ENCODE assay signal across 11 mouse cellular contexts in genomic region chr13:64180300-64180699, GRCm38 (mm10). TPM values are rescaled to one million over a fixed set of nuclear protein-coding genes. Genes with fewer than 3 reads are reported as not detected.
DNase-seq lines count a peak whose midpoint lies in the region; ATAC-seq and TF ChIP-seq lines count a peak whose summit lies in the region.
"Had no signal": no experiment of that assay in that cellular context is flagged by ENCODE, and none has a peak within 500 bp of the region (broad histone marks: within the 10 kb centered on the region; RNA-seq: fewer than 3 reads in every experiment).

No protein-coding gene starts in this region.

- no peak for TF ChIP-seq POLR2A in heart, adult 2 months (IDR thresholded peaks at IDR 0.05; ENCODE audit: insufficient read depth, low read depth, low read length)
- no peak for TF ChIP-seq POLR2A in lung, adult 2 months (IDR thresholded peaks at IDR 0.05; ENCODE audit: borderline replicate concordance, extremely low read depth, low read depth, low read length)
- TF ChIP-seq POLR2A in bone marrow macrophage, adult 2 months (IDR thresholded peaks at IDR 0.05; ENCODE audit: borderline replicate concordance, low read depth, low read length) = no peak

- H3K4me2 ChIP-seq in lung, postnatal 0 days (replicated peaks; ENCODE audit: low read depth, low read length) = no peak overlapping the region
- H3K4me2 ChIP-seq: liver, embryonic 15.5 days had no signal

- no peaks in the 10 kb centered on the region for H3K9me3 ChIP-seq in lung, postnatal 0 days (ENCODE audit: low read length)
- H3K9me3 ChIP-seq: embryonic facial prominence, embryonic 10.5 days; liver, embryonic 15.5 days had no signal

- no peaks in the 10 kb centered on the region for H3K4me1 ChIP-seq in heart, adult 2 months (ENCODE audit: control insufficient read depth, insufficient read depth, low read length)
- H3K4me1 ChIP-seq in lung, postnatal 0 days (ENCODE audit: insufficient read depth, low read depth, low read length) = no peaks in the 10 kb centered on the region
- no peaks in the 10 kb centered on the region for H3K4me1 ChIP-seq in lung, adult 2 months (ENCODE audit: control insufficient read depth, insufficient read depth, low read length)
- no peaks in the 10 kb centered on the region for H3K4me1 ChIP-seq in bone marrow macrophage, adult 2 months (ENCODE audit: control insufficient read depth, insufficient read depth, low read length)

- intact Hi-C loops in heart, adult 2 months (cut with DNase I) = loop anchor here (5.0 kb wide), 1 partner anchor 257 kb away; no protein-coding TSS in a partner anchor
- intact Hi-C loops in heart, postnatal 25 days (cut with DNase I) = loop anchor here (2.0 kb wide), 1 partner anchor 127 kb away; no protein-coding TSS in a partner anchor

- no peaks in the 10 kb centered on the region for H3K79me2 ChIP-seq in heart, adult 2 months (replicated peaks; ENCODE audit: control insufficient read depth, insufficient read depth, low read length)

- 76% methylated on average over 4 of the region's 4 CpGs for WGBS in heart, adult 2 months
- WGBS in lung, postnatal 0 days = 80% methylated on average over 4 of the region's 4 CpGs
- WGBS in lung, adult 2 months = 79% methylated on average over 4 of the region's 4 CpGs

- no peak overlapping the region for H3K27ac ChIP-seq in heart, adult 2 months
- no peak overlapping the region for H3K27ac ChIP-seq in lung, postnatal 0 days (ENCODE audit: low read length)
- no peak overlapping the region for H3K27ac ChIP-seq in bone marrow macrophage, adult 2 months (ENCODE audit: insufficient read depth, low read depth, low read length)
- H3K27ac ChIP-seq: embryonic facial prominence, embryonic 10.5 days had no signal

- DNase-seq in heart, adult 2 months = no peak
- no peak for DNase-seq in heart, postnatal 25 days (ENCODE audit: low spot score)
- DNase-seq in lung, postnatal 0 days (ENCODE audit: low spot score) = no peak
- DNase-seq in lung, adult 2 months = no peak
- no peak for DNase-seq in spleen, postnatal 14 days (ENCODE audit: low spot score in 2 of 2)
- DNase-seq in natural killer cell, adult 2 months (ENCODE audit: low spot score in 2 of 2) = no peak

- no peak overlapping the region for H3K9ac ChIP-seq in heart, adult 2 months (ENCODE audit: low read depth, low read length)
- no peak overlapping the region for H3K9ac ChIP-seq in lung, postnatal 0 days (replicated peaks; ENCODE audit: low read depth)
- H3K9ac ChIP-seq: liver, embryonic 15.5 days had no signal

- no peak overlapping the region for H3K4me3 ChIP-seq in heart, adult 2 months
- no peak overlapping the region for H3K4me3 ChIP-seq in lung, postnatal 0 days (ENCODE audit: low read depth, low read length)
- H3K4me3 ChIP-seq in lung, adult 2 months (replicated peaks; ENCODE audit: extremely low read depth, low read depth, low read length) = no peak overlapping the region
- no peak overlapping the region for H3K4me3 ChIP-seq in bone marrow macrophage, adult 2 months (ENCODE audit: insufficient read depth, low read length)
- H3K4me3 ChIP-seq: embryonic facial prominence, embryonic 10.5 days; liver, embryonic 15.5 days; myocyte had no signal

- TF ChIP-seq EP300 in heart, adult 2 months (IDR thresholded peaks at IDR 0.05; ENCODE audit: insufficient read depth, low read depth, low read length) = no peak
- no peak for TF ChIP-seq EP300 in lung, postnatal 0 days (IDR thresholded peaks at IDR 0.05)

- no peak for ATAC-seq in lung, postnatal 0 days
- ATAC-seq in cerebellum, adult (ENCODE audit: insufficient number of reproducible peaks, low FRiP score, low TSS enrichment) = no peak

- H3K27me3 ChIP-seq in heart, adult 2 months (ENCODE audit: control insufficient read depth, insufficient read depth, low read length) = no peaks in the 10 kb centered on the region
- no peaks in the 10 kb centered on the region for H3K27me3 ChIP-seq in lung, postnatal 0 days (replicated peaks; ENCODE audit: insufficient read depth, low read length)
- H3K27me3 ChIP-seq: liver, embryonic 15.5 days had no signal

- no peaks in the 10 kb centered on the region for H3K36me3 ChIP-seq in heart, adult 2 months (ENCODE audit: control insufficient read depth, insufficient read depth, low read length)
- no peaks in the 10 kb centered on the region for H3K36me3 ChIP-seq in lung, postnatal 0 days (ENCODE audit: insufficient read depth, low read length)

- TF ChIP-seq CTCF in heart, adult 2 months (IDR thresholded peaks at IDR 0.05) = 0 out of 2 replicates have a peak, but pooled peaks have one; percentile 16
- TF ChIP-seq CTCF in lung, postnatal 0 days (IDR thresholded peaks at IDR 0.05) = peak; percentile 50
- no peak for TF ChIP-seq CTCF in lung, adult 2 months (IDR thresholded peaks at IDR 0.05; ENCODE audit: insufficient read depth, low read length)
- TF ChIP-seq CTCF in bone marrow macrophage, adult 2 months (IDR thresholded peaks at IDR 0.05; ENCODE audit: low read depth, low read length) = peak; percentile 35; the same call in 1 of the 2 replicates

RNA-seq across cellular contexts. Expression of gene Habp4, which starts 18.7 kb away (rescaled TPM):
- total RNA-seq in heart, adult 2 months (2021) = 10 to 100 TPM; 47.7 to 48.2 TPM
- polyA plus RNA-seq in heart, adult 2 months (2012; rRNA removed) = 29.3 and 37.6 TPM in 2 replicates
- total RNA-seq in heart, postnatal 25 days (2021) = 10 to 100 TPM; 52.6 to 52.7 TPM
- 16.6 and 18.8 TPM in 2 replicates for polyA plus RNA-seq in lung, postnatal 0 days (2015; fragmentation: Nextera tagmentation; extraction: Ambion mirVana)
- polyA plus RNA-seq in lung, adult 2 months (2012; rRNA removed) = 22.6 and 26.7 TPM in 2 replicates
- polyA plus RNA-seq in bone marrow macrophage, adult 2 months (2012; ENCODE audit: insufficient read depth, insufficient read length, missing spikeins) = 17.6 and 20.9 TPM in 2 replicates

RNA-seq across cellular contexts. Expression of gene Zfp367, which starts 27.3 kb away (rescaled TPM):
- total RNA-seq in heart, adult 2 months (2021) = 10 to 100 TPM; 20.9 to 23.0 TPM
- 14.4 and 27.1 TPM in 2 replicates for polyA plus RNA-seq in heart, adult 2 months (2012; rRNA removed)
- total RNA-seq in heart, postnatal 25 days (2021) = 10 to 100 TPM; 21.5 to 22.6 TPM
- polyA plus RNA-seq in lung, postnatal 0 days (2015; fragmentation: Nextera tagmentation; extraction: Ambion mirVana) = 7.6 and 8.4 TPM in 2 replicates
- 7.1 and 10.4 TPM in 2 replicates for polyA plus RNA-seq in lung, adult 2 months (2012; rRNA removed)
- polyA plus RNA-seq in bone marrow macrophage, adult 2 months (2012; ENCODE audit: insufficient read depth, insufficient read length, missing spikeins) = 16.9 and 22.9 TPM in 2 replicates

RNA-seq across cellular contexts. Expression of gene Slc35d2, which starts 51.1 kb away (rescaled TPM):
- 1 to 10 TPM; 1.3 to 1.6 TPM for total RNA-seq in heart, adult 2 months (2021)
- polyA plus RNA-seq in heart, adult 2 months (2012; rRNA removed) = 1.7 and 3.1 TPM in 2 replicates
- 1 to 10 TPM; 1.5 to 1.6 TPM for total RNA-seq in heart, postnatal 25 days (2021)
- polyA plus RNA-seq in lung, postnatal 0 days (2015; fragmentation: Nextera tagmentation; extraction: Ambion mirVana) = 8.0 and 9.0 TPM in 2 replicates
- 5.7 and 6.8 TPM in 2 replicates for polyA plus RNA-seq in lung, adult 2 months (2012; rRNA removed)
- polyA plus RNA-seq in bone marrow macrophage, adult 2 months (2012; ENCODE audit: insufficient read depth, insufficient read length, missing spikeins) = 11.5 and 14.6 TPM in 2 replicates
